Mouse (Mus musculus): ENCODE measurements at regions not wholly inside any gene's neighbourhood (a gene's known extent, or its start where the extent isn't known, plus 50 kb on each side); places are given as distances from the start of the nearest gene placed in this dataset.

DNA sequence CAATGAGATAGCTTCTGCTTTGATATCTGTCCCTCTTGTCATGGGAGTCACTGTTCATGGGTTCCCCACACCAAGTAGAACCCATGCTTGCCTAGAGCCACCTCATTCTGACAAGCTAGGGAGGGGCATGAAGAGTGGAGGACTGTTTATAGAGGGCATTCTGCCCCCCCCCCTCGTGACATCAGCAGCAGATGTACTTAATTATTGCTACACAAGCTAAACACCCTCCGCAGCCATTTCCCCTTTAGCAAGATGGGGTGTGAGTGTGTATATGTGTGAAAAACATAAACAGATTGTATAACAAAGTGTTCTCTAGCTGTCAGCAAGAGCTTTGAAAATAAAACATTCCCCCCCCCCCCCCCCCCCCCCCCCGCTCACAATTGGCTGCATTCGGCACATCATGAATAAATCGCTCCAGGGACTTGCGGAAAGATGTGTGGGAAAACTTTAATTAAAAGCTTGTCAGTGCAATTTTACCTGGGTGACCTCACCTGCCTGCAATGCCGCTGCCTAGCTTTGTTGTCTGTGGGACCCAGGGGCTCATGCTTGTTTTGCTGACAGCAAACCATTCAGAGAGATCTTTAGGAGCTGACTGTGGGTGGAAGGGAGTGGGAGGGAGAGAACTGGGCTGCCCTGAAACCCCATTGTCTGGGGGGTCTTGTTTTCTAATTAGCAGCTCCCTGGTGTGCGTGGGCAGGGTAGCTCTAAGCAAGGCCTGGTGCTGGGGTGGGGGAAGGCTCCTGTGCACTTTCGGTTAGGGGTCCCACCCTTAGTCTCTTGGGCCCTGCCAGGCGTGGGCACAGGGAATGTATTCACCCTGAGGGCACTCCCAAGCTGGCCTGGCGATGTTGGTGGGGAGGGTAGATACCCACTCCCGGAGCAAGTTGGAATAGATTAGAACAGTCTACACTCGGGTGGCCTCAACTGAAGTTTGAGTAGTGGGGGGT is 63.4 kb downstream of the Irx2 start:
- DNase-seq (ENCODE audit: low spot score in 2 of 2), result no peak

DNA sequence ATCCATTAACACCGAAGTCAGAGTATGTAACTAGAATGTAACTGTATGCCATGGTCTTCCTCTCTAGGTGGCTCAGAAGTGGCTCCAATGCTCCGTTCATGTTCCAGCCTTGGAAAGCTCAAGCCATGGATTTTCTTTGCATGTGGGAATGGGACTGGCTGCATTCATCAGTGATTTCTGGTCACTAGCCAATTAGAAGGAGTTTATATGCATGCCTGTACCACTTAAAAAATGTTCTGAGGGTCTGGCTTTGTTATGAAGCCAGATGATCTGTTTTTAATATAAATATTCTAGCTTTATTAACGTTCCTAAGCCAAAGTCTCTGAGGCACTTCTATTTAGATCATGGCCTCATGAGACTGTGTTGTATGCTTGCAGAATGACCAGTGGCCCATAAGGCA is 78.8 kb downstream of the Irx2 start:
- DNase-seq (ENCODE audit: low spot score in 2 of 2), result no peak

DNA sequence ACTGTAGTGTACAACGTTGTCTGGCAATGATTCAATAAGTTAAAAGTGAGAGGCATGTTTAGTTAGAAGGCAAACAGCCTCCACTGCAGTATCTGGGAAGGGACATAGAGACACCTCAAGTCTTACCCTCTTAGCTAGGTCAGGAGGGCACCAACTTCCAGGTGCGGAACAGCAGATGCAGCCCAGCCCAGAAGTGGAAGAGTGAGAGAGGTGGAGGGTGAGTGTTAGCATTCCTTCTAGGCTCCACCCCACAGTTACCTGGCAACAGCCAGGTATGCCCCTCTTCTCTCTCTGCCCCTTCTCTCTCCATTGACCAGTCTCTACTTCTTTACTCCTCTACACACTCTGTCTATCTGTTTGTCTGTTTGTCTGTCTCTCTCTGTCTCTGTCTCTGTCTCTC is 80.1 kb downstream of the Irx2 start:
- no peak for DNase-seq (ENCODE audit: low spot score in 2 of 2)

DNA sequence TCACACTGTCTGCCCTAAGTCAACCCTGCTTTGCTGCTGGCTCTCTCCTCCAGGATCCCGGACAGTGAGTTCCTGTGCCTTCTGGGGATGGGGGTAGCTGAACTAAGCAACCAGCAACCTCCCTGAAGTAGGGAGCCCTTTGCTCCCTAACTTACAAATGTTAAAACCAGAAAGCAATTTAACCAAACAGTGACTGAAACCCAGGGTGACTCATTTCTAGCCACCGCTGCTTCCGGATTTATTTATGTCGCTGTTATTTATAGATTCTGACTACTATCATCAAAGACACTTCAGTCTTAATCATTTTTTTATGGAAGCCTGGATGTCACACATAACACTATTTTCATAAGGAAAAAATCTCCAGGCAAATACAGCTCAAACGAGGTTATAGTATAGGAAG is 81.4 kb downstream of the Irx2 start:
- no peak for DNase-seq (ENCODE audit: low spot score in 2 of 2)

DNA sequence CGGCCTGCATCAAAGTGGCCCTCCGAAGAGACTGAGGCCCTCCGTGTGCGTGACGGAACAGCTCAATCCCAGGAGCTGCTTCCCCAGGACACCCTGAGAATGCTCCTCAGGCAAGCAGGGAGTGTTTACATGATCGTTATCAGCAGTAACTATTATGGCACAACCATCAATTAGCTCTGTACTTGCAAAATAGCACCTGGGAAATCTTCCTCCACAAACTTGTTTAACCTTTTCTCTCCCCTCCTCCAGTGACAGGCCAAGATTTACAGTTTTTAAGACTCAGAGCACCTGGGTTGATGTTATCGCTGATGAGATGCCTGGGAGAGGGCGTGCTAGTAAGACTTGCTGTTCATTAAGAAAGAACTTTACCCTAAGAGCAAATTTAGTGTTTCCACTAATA is 82.5 kb downstream of the Irx2 start:
- no peak for DNase-seq (ENCODE audit: low spot score in 2 of 2)

DNA sequence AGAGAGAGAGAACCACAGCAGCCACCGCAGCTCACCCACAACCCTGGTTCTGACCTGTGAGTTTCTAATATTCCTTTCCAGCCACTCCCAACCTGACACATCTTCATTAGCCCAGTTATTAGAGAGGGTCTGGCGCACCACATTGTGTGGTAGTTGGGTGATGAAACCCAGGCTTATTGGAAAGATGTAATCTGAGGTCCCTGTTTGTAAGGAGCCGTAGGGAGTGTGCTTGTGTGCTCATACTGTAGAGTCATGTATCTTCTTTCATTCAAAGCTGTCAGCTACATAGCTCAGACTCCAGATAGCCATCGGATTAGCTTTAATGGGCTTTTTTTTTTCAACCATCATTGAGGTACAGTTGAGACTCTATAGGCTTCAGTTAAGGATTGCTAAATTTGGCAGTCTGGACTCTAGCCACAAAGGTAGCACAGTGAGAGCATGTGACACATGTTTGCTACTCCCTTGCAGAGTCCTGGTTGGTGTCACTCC is 83.3 kb downstream of the Irx2 start:
- no peak for DNase-seq (ENCODE audit: low spot score in 2 of 2)

DNA sequence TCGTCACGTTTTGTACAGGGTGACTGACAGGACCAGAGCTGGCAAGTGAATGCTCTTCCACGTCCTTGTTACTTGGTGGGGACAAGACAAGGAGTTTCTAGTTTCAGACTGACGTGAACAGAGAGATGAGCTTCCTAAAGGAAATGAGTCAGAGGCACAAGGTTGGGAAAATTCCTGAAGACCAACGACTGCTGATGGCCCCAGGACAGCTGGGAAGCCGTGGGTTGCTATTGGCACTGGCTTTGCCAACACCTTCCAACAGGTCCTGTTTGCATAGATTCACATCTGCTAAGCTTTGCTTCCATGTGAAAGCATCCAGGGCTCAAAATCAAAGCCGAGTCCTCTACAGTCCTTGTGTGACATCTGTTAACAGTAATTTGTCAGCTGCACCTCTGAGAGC is 86.2 kb downstream of the Irx2 start:
- DNase-seq (ENCODE audit: low spot score in 2 of 2), result no peak

DNA sequence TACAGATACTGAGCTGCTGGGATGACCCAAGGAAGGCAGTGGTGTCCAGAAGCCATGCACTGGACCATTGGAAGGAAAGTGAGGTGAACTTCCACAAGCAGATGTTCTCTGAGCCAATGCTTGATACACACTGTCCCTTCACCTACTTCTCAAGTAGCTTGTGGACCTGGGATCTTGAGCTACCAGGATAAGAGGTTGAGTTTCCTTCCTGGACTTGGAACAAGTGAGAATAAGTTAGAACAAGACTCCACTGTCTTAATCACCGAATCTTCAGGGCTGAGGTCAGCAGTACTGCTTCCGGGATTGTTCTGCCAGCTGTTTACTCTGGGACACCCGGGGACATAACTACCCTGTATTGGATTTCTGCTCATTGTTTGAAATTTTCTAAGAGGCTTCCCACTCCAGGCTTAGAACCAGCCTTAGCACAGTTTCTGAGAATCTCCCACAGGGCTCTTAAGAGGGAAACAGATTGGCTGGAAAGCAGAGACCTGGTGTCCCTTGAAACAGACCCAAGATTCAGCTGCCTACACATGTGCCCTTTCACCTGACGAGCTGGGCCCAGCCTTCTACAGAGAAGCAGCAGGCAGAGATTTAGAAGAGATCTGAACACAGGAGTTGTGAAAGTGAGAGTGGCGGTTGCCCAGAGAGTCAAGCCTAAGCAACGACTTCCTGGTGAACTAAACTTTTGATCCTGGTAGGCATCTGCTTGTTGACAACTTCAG is 87.5 kb downstream of the Irx2 start:
- no peak for DNase-seq (ENCODE audit: low spot score in 2 of 2)

DNA sequence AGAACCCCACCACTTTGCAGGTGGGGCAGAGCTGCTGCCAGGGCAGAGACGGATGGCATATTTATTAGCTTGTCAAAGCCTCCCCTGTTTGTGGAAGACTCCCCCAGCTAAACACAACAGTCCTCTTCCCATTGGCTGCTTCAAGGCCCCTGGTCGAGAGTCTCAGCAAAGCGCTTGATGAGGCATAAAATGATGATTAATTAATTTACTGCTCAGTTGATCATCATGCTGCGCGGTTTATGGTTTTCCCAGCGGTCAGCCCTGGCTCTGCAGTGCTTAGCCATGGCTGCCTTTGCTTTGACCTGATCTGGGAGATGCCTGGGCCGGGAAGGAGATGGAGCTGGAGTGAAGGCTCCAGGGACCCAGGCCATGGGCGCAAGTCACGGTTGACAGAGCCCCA is 98.5 kb downstream of the Irx2 start:
- DNase-seq (ENCODE audit: low spot score in 2 of 2), result no peak

DNA sequence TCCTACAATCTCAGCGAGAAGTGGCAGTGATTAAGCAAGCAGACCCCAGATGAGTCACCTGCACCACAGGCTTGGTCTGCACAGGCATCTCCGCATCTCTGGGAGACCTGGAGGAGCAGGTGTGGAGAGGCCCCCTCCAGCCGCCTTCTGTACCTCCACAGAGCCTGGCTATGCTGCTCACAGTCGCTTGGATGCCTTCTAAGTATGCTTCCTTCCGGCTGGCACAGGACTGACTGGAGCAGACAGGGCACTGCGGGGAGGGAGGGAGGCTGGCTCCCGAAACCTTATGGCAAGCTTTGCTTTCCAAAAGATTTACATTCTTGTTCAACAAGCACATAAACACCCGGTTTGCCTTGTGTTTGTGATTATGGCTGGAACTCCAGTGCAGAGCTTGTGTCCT is 107.3 kb downstream of the Irx2 start:
- DNase-seq (ENCODE audit: low spot score in 2 of 2), result no peak

DNA sequence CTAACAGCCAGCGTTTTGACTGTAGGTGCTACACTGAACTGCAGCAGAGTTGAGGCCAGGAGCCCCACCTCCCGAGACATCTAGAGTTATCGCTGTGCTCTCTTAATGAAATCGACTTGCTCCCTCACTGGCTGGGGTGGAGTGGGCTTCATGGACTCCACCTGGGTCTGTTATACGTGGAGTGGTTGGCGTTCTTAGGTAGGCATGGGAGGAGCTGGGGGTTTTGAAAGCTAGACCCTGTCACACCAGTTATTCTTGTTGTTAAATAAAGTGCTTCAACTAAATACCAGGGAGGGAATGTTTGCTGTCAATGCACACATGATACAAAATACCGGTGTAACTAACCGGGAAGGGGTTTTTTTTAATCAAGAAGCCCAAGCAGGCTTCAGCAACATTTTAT is 108.4 kb downstream of the Irx2 start:
- DNase-seq (ENCODE audit: low spot score in 2 of 2), result no peak

DNA sequence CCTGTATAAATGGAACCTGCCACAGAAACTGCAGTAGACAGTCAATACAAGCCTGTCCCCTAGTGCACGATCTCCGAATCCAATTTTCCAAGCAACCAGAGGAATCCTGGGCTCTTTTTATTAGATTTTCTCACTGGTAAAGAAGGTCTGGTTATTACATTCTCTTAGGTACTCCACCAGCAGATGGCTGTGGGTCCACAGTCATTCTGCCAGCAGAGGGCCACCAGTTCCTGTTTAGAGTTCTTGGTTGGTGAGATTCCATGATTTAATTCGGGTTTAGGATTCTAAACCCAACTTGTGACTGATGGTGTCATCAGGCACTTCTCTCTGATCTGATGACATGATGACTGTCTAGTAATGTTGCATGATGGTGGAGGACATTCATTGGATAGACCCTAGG is 118.6 kb downstream of the Irx2 start:
- no peak for DNase-seq (ENCODE audit: low spot score in 2 of 2)

DNA sequence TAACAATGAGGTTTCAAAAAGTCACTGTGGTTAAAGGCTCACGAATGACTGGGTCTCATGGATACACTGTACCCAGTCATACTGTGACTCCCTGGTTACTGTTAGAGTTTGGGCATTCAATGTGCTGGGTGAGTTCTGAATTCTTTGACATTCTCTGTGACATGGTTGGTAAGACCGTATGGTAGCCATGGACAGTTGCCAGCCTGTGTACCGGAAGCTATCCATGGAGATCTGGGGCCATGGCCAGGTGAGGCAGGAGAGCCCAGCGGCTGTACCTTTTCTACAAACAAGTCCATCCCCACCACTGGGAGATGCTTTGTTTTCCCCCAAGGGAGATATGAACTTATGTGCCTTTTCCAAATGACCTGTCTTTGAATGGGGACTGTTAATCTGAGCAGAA is 126.4 kb downstream of the Irx2 start:
- DNase-seq (ENCODE audit: low spot score in 2 of 2), result no peak

DNA sequence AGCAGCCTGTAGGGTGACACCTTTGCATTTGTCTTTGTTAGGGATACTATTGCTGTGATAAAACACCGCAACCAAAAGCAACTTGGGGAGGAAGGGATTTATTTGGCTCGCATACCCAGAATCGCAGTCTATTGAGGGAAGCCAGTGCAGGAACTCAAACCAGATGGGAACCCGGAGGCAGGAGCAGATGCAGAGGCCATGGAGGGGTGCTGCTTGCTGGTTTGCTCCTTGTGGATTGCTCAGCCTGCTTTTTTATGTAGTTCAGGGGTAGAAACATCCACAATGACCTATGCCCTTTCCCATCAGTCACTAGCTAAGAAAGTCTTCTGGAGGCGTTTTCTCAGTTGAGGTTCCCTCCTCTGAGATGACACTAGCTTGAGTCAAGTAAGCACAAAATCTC is 133.9 kb downstream of the Irx2 start:
- DNase-seq (ENCODE audit: low spot score in 2 of 2), result no peak

DNA sequence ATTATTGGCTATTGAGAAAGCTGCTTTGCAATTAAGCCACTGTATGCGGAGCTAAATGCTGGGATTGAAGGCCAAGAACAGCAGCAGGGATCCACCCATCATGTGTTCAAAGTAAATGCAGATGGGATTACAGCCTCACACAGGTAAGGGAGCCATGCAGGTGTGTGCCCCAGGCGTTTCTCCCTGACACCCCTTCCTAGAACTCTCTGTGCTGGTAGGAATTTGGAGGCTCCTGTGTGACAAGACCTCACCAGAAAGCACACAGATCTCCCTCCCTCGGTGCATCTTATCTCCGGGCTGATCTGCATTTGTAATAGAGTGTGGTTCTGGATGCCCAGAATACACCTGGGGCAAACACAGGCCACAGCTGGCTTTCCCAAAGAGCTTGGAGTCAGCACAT is 134.7 kb downstream of the Irx2 start:
- no peak for DNase-seq (ENCODE audit: low spot score in 2 of 2)

DNA sequence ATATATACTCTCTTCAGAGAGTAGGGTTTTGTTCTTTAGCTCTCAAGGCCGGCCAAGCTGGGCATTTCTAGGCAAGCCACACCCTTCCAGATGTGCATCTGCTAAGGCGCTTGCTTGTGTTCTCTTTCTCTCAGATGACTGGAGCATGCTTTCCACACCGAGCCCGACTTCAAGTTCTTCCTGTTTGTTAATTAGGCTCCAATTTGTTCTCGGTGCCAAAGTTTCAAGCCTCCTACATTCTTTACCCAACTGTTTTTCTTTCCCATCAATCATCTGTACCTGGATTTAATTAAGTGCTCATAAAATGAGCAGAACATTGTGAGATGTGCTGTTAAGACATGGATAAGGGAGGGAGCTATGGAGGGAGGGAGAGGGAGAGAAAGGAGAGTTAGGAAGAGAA is 138.7 kb downstream of the Irx2 start:
- DNase-seq (ENCODE audit: low spot score in 2 of 2), result no peak

DNA sequence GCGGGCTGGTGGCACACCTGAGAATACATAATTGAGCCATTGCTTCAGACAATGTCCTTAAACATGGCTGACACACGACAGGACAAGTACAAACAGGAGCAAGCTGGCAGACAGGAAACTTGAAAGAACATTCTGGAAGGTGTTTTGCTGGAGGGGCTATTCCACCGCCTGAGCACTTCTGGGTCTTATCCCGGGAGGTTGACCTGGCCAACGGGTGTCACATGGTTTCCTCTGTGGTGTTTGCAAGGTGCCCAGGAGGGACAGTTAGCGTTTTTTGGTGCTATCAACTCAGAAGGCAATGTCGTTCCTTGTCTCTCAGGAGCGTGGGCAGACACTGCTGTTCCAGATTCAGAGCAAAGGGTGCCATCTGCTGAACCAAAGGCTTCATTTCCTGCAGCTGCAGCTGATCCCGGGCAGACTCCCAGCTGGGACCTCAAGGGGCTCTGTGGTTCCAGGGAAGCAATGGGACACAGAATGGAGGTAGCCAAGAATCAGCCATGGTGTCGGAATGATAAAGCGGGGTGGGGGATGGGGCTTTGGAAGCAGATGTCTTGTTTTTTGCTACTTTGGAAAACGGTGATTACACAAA is 140.5 kb downstream of the Irx2 start:
- DNase-seq (ENCODE audit: low spot score in 2 of 2), result peak; percentile 28 to 36

DNA sequence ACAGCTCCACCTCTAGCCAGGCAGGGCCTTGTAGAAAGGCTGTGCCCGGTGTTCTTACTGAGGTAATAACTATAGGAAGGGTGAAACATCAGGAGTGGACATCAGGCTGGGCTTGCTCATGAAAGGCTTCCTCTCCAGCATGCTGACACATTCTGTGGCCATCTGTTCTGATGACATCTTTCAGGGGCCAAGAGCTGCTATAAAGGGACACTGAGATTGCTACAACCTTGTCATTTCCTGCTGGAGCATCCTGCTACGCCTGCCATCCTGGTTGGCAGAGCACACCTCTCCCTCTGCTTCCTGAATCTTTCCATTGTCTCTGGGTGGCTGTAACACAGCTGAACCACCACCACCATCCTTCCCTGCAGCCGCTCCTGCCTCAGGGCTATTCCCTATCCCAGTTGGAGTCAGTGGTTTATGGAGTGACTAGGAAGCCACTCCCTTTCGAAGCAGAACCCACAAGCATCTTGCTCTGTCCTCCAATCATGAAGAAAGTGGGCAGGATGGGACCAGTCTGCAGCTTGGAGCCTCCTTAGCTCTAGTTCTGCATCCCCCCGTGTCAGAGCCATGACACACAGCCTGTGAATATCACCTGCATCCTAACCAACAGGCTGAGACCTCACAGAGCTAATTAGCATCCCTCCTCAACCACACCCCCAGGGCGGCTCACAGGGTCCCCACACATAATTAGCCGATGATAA is 154.6 kb downstream of the Irx2 start:
- DNase-seq (ENCODE audit: low spot score in 2 of 2), result no peak

DNA sequence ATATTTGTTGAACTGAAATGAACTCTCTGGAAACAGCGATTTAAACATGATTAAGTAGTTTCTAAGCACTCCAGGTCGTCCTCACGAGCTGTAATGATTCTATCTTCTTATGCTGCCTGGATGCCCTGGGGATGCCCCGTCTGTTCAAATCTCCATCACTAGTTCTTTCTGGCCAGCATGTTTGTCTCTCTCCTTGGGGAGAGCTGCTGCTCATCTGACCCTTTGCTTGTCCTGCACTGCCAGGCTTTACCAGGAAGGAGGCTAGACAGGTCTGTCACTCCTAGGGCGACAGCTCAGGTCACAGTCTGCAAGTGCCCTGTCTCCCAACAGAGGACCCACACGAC is 155.1 kb downstream of the Irx2 start:
- DNase-seq (ENCODE audit: low spot score in 2 of 2), result no peak

DNA sequence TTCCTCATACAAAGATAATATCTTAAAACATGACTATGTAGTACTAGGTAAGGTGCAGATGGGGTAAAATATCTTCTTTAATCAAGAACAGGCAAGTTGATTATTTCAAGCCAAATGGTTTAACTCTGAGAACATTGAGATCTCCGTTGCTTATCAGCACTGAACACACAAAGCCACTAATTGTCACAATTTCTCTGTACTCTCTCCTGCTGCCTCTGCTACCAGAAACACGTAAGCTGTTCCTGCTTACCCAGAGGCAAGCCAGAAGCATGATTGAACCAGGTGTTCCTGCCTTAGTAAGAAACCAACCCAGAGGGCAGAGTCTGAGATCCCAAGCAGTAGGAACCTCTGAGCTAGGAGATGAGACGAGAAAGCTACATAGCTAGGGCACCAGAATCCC is 164.1 kb downstream of the Irx2 start:
- no peak for DNase-seq (ENCODE audit: low spot score in 2 of 2)

DNA sequence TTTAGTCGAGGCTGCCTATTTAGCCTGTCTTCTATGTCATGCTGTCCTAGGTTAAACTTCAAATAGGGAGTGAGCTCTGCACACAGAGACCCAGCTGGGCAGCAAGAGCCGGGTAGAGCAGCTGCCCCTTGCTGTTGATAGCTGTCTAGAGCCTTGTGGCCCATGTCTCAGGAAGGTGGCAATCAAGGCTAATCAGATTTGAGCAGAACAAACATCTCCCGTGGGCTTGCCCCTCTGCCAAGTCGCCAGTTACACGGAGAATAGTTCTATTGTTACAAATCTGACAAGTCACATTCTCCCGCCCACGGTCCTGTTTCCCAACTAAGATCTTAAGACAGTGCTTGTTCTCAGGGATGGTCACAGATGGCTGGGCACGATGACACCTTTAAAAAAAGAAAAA is 171.4 kb downstream of the Irx2 start:
- DNase-seq (ENCODE audit: low spot score in 2 of 2), result no peak

DNA sequence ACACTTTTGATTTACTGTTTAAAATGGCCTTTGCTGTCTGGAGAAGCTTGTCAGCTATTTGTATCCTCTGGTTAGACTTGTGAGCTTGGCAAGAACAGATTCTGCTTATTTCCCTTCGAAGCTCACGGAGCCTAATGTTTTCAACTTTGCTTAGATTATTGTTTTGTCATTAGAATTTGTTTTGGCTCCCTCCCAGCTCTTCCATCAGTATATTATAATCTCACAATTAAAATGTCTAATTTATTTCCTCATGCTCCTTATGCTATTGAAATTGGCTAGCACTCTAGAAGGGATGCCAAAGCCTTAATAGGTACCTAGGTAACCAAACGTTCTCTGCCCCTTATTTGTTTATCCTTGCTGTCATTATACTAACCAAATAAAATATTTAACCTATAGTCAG is 171.9 kb downstream of the Irx2 start:
- DNase-seq (ENCODE audit: low spot score in 2 of 2), result no peak
